Mouse (Mus musculus): ENCODE results near the gene Bivm. TPM values are rescaled to one million over a fixed set of nuclear protein-coding genes. Genes with fewer than 3 reads are reported as not detected.

Bivm gene
- polyA plus RNA-seq (2015; fragmentation: Nextera tagmentation; extraction: Ambion mirVana): 19.7 and 20.8 TPM in 2 replicates

GRCm38 (mm10) chr1:44118239-44119054, at the start of gene Bivm, which contains the start of gene Kdelc1:
Gene Bivm (plus strand): TSS chr1:44118957.
Gene Kdelc1 (minus strand): TSS chr1:44118808.
- Histone ChIP-seq H3K4me1 (peaks cover 12% of the 10 kb centered on the region; the same call in 1 of the 2 replicates), H3K36me3 (peaks cover 26% of the 10 kb centered on the region), H3K4me3 (replicated peaks) (peak within 1 kb of the TSS; percentile 78), H3K9me3 (replicated peaks) (no peaks in the 10 kb centered on the region), H3K9ac (peak within 1 kb of the TSS; percentile 88), H3K4me2 (peak within 1 kb of the TSS; percentile 77), H3K27me3 (no peaks in the 10 kb centered on the region), H3K27ac (peak within 1 kb of the TSS; percentile 99)
- WGBS: under 1% methylated on average over 39 of the region's 39 CpGs
- ATAC-seq (replicated peaks; ENCODE audit: low FRiP score): peak; percentile 97

GRCm38 (mm10) chr1:44101448-44102225, 17.1 kb upstream of the Bivm start:
- ATAC-seq (replicated peaks; ENCODE audit: low FRiP score): peak; percentile 85

GRCm38 (mm10) chr1:44102259-44102717, 16.5 kb upstream of the Bivm start, which contains the start of gene Tex30:
Gene Tex30 (minus strand): TSS chr1:44102441.
- H3K4me3 ChIP-seq (replicated peaks): peak within 1 kb of the TSS; percentile 69
- peak within 1 kb of the TSS; percentile 77 for H3K9ac ChIP-seq
- under 1% methylated on average over 53 of the region's 55 CpGs for WGBS
- peak; percentile 98 for ATAC-seq (replicated peaks; ENCODE audit: low FRiP score)
- peak within 1 kb of the TSS; percentile 71 for H3K4me2 ChIP-seq
- peaks cover 34% of the 10 kb centered on the region for H3K36me3 ChIP-seq
- H3K4me1 ChIP-seq: peaks cover 11% of the 10 kb centered on the region
- no peaks in the 10 kb centered on the region for H3K9me3 ChIP-seq (replicated peaks)
- H3K27ac ChIP-seq: peak within 1 kb of the TSS; percentile 92
- H3K27me3 ChIP-seq: no peaks in the 10 kb centered on the region

More at GRCm38 (mm10) chr1:44101448-44102225, 17.1 kb upstream of the Bivm start:
- Histone ChIP-seq H3K27ac (peak overlapping the region; percentile 92), H3K27me3 (no peaks in the 10 kb centered on the region), H3K36me3 (peaks cover 34% of the 10 kb centered on the region), H3K9me3 (replicated peaks) (no peaks in the 10 kb centered on the region), H3K4me1 (peaks cover 11% of the 10 kb centered on the region), H3K4me3 (replicated peaks) (peak overlapping the region; percentile 69), H3K9ac (peak overlapping the region; percentile 77), H3K4me2 (peak overlapping the region; percentile 71)
- WGBS: under 1% methylated on average over 55 of the region's 55 CpGs

- ATAC-seq (replicated peaks; ENCODE audit: low FRiP score): no peak
- 14% methylated on average over 5 of the region's 5 CpGs for WGBS
- Histone ChIP-seq H3K4me1 (peaks cover 11% of the 10 kb centered on the region), H3K4me2 (peak overlapping the region; percentile 71), H3K27ac (no peak overlapping the region), H3K9me3 (replicated peaks) (no peaks in the 10 kb centered on the region), H3K36me3 (peaks cover 35% of the 10 kb centered on the region), H3K27me3 (no peaks in the 10 kb centered on the region), H3K4me3 (replicated peaks) (peak overlapping the region; percentile 69), H3K9ac (peak overlapping the region; percentile 47; the same call in 1 of the 2 replicates)
Measured at GRCm38 (mm10) chr1:44102939-44103338, 15.8 kb upstream of the Bivm start.

GRCm38 (mm10) chr1:44117571-44117970, 1.2 kb upstream of the Bivm start:
- ATAC-seq (replicated peaks; ENCODE audit: low FRiP score): no peak
- Histone ChIP-seq H3K4me1 (peaks cover 12% of the 10 kb centered on the region; the same call in 1 of the 2 replicates), H3K9me3 (replicated peaks) (no peaks in the 10 kb centered on the region), H3K4me2 (peak overlapping the region; percentile 77), H3K27ac (no peak overlapping the region), H3K9ac (peak overlapping the region; percentile 33; the same call in 1 of the 2 replicates), H3K4me3 (replicated peaks) (peak overlapping the region; percentile 78), H3K36me3 (peaks cover 32% of the 10 kb centered on the region), H3K27me3 (no peaks in the 10 kb centered on the region)

- Histone ChIP-seq H3K4me2 (peak overlapping the region; percentile 77), H3K9ac (peak overlapping the region; percentile 88), H3K36me3 (peaks cover 25% of the 10 kb centered on the region), H3K27ac (peak overlapping the region; percentile 99), H3K4me3 (replicated peaks) (peak overlapping the region; percentile 78), H3K27me3 (no peaks in the 10 kb centered on the region), H3K4me1 (peaks cover 12% of the 10 kb centered on the region; the same call in 1 of the 2 replicates), H3K9me3 (replicated peaks) (no peaks in the 10 kb centered on the region)
- WGBS: under 1% methylated on average over 40 of the region's 43 CpGs
- ATAC-seq (replicated peaks; ENCODE audit: low FRiP score): peak; percentile 91
Measured at GRCm38 (mm10) chr1:44119201-44120073, 680 bp downstream of the Bivm start.

GRCm38 (mm10) chr1:44120074-44120406, 1.3 kb downstream of the Bivm start:
- WGBS: 5% methylated on average over 6 of the region's 6 CpGs
- peak overlapping the region; percentile 77 for H3K4me2 ChIP-seq
- peaks cover 12% of the 10 kb centered on the region; the same call in 1 of the 2 replicates for H3K4me1 ChIP-seq
- ATAC-seq (replicated peaks; ENCODE audit: low FRiP score): peak; percentile 30
- peaks cover 25% of the 10 kb centered on the region for H3K36me3 ChIP-seq
- peak overlapping the region; percentile 88 for H3K9ac ChIP-seq
- H3K27ac ChIP-seq: peak overlapping the region; percentile 99
- H3K9me3 ChIP-seq (replicated peaks): no peaks in the 10 kb centered on the region
- H3K27me3 ChIP-seq: no peaks in the 10 kb centered on the region
- peak overlapping the region; percentile 78 for H3K4me3 ChIP-seq (replicated peaks)

- no peak overlapping the region for H3K4me2 ChIP-seq
- H3K27ac ChIP-seq: no peak overlapping the region
- H3K4me3 ChIP-seq (replicated peaks): no peak overlapping the region
- H3K4me1 ChIP-seq: peaks cover 12% of the 10 kb centered on the region; the same call in 1 of the 2 replicates
- WGBS: 74% methylated on average over 3 of the region's 3 CpGs
- no peak for ATAC-seq (replicated peaks; ENCODE audit: low FRiP score)
- peaks cover 31% of the 10 kb centered on the region; the same call in 1 of the 2 replicates for H3K36me3 ChIP-seq
- H3K27me3 ChIP-seq: no peaks in the 10 kb centered on the region
- no peaks in the 10 kb centered on the region for H3K9me3 ChIP-seq (replicated peaks)
- no peak overlapping the region for H3K9ac ChIP-seq
Measured at GRCm38 (mm10) chr1:44122256-44122655, 3.5 kb downstream of the Bivm start.

- ATAC-seq (replicated peaks; ENCODE audit: low FRiP score): no peak
Measured at GRCm38 (mm10) chr1:44125590-44125989, 6.8 kb downstream of the Bivm start.

GRCm38 (mm10) chr1:44129929-44130581, 11.3 kb downstream of the Bivm start:
- Histone ChIP-seq H3K9ac (no peak overlapping the region), H3K27me3 (no peaks in the 10 kb centered on the region), H3K4me1 (no peaks in the 10 kb centered on the region), H3K4me3 (replicated peaks) (no peak overlapping the region), H3K27ac (no peak overlapping the region), H3K36me3 (peaks cover 62% of the 10 kb centered on the region), H3K9me3 (replicated peaks) (no peaks in the 10 kb centered on the region), H3K4me2 (no peak overlapping the region)
- no peak for ATAC-seq (replicated peaks; ENCODE audit: low FRiP score)
- WGBS: 80% methylated on average over 4 of the region's 4 CpGs

More at GRCm38 (mm10) chr1:44125590-44125989, 6.8 kb downstream of the Bivm start:
- Histone ChIP-seq H3K4me3 (replicated peaks) (no peak overlapping the region), H3K9ac (no peak overlapping the region), H3K27ac (no peak overlapping the region), H3K9me3 (replicated peaks) (no peaks in the 10 kb centered on the region), H3K4me1 (peaks cover under 1% of the 10 kb centered on the region; the same call in 1 of the 2 replicates), H3K36me3 (peaks cover 57% of the 10 kb centered on the region), H3K4me2 (no peak overlapping the region), H3K27me3 (no peaks in the 10 kb centered on the region)
- WGBS: 94% methylated on average over 4 of the region's 4 CpGs

Measured in kidney, embryonic 15.5 days (tissue).